Comparison of ENCODE assay signal across 34 mouse cellular contexts in genomic region chr4:44668172-44668571, GRCm38 (mm10). TPM values are rescaled to one million over a fixed set of nuclear protein-coding genes. Genes with fewer than 3 reads are reported as not detected.
A peak's percentile ranks its signal among the peaks of the same experiment; 100 is the strongest.
DNase-seq lines count a peak whose midpoint lies in the region; ATAC-seq and TF ChIP-seq lines count a peak whose summit lies in the region.
"Had no signal": no experiment of that assay in that cellular context is flagged by ENCODE, and none has a peak within 500 bp of the region (broad histone marks: within the 10 kb centered on the region; RNA-seq: fewer than 3 reads in every experiment).

No protein-coding gene starts in this region.

- H3K4me3 ChIP-seq in midbrain, postnatal 0 days (ENCODE audit: low read depth, low read length): no peak overlapping the region
- H3K4me3 ChIP-seq in midbrain, embryonic 11.5 days (ENCODE audit: low read depth, low read length): no peak overlapping the region
- H3K4me3 ChIP-seq in CH12.LX (replicated peaks in 1 of 3; ENCODE audit: low read depth in 2 of 3, low read length in 2 of 3, poor library complexity in 1 of 3): peak overlapping the region in 1 of 3 experiments; percentile 32
- H3K4me3 ChIP-seq in small intestine, adult 2 months (ENCODE audit: low read depth, low read length): no peak overlapping the region
- H3K4me3 ChIP-seq in intestine, embryonic 16.5 days (ENCODE audit: low read length): no peak overlapping the region
- H3K4me3 ChIP-seq: embryonic facial prominence, embryonic 10.5 days; embryonic facial prominence, embryonic 15.5 days; forebrain, embryonic 12.5 days; heart, adult 2 months; heart, embryonic 12.5 days; hindbrain, embryonic 15.5 days; limb, embryonic 10.5 days; limb, embryonic 15.5 days; megakaryocyte, embryonic 14.5 days; midbrain, embryonic 13.5 days had no signal

- dilution Hi-C loops in CH12.LX (cut with MboI; ENCODE audit: extremely low pct_ligation_motif_present, extremely low pct_unique_long_range_greater_than_20kb, low sequenced_read_pairs): no loop called here

- TF ChIP-seq CTCF in midbrain, postnatal 0 days (IDR thresholded peaks at IDR 0.05): peak; percentile 37
- peak; percentile 30 to 65; a peak in 3 of 4 replicates for TF ChIP-seq CTCF in CH12.LX (conservative IDR thresholded peaks at IDR 0.05 in 1 of 2, IDR thresholded peaks at IDR 0.05 in 1 of 2; ENCODE audit: low read depth in 2 of 2, low read length in 2 of 2)
- peak; percentile 5; the same call in 1 of the 2 replicates for TF ChIP-seq CTCF in small intestine, adult 2 months (IDR thresholded peaks at IDR 0.05; ENCODE audit: extremely low read depth, insufficient read length, insufficient replicate concordance, low read depth, low read length)

- no peak for ATAC-seq in midbrain, postnatal 0 days (ENCODE audit: low FRiP score)
- ATAC-seq in midbrain, embryonic 11.5 days (ENCODE audit: low FRiP score): no peak
- ATAC-seq in intestine, embryonic 16.5 days: no peak
- ATAC-seq: midbrain, embryonic 13.5 days had no signal

- no peak for TF ChIP-seq POLR2A in CH12.LX (IDR thresholded peaks at IDR 0.05; ENCODE audit: low read depth, low read length)
- no peak for TF ChIP-seq POLR2A in small intestine, adult 2 months (IDR thresholded peaks at IDR 0.05; ENCODE audit: low read depth, low read length)

- 65% methylated on average over 3 of the region's 3 CpGs for WGBS in midbrain, postnatal 0 days
- 60% methylated on average over 3 of the region's 3 CpGs for WGBS in midbrain, embryonic 11.5 days
- WGBS in small intestine, adult 2 months: 59% methylated on average over 3 of the region's 3 CpGs
- 63% methylated on average over 3 of the region's 3 CpGs for WGBS in intestine, embryonic 16.5 days

- no peak overlapping the region for H3K4me2 ChIP-seq in midbrain, postnatal 0 days (ENCODE audit: low read depth, low read length, poor library complexity, severe bottlenecking)
- H3K4me2 ChIP-seq in midbrain, embryonic 11.5 days: no peak overlapping the region
- H3K4me2 ChIP-seq in CH12.LX (ENCODE audit: insufficient read depth, low read depth, poor library complexity, severe bottlenecking): peak overlapping the region; percentile 30
- H3K4me2 ChIP-seq in intestine, embryonic 16.5 days (ENCODE audit: low read depth, low read length): no peak overlapping the region
- H3K4me2 ChIP-seq: embryonic facial prominence, embryonic 15.5 days; forebrain, embryonic 12.5 days; heart, embryonic 12.5 days; hindbrain, embryonic 15.5 days; limb, embryonic 15.5 days; midbrain, embryonic 13.5 days had no signal

- no peaks in the 10 kb centered on the region; the same call in 1 of the 2 replicates for H3K79me2 ChIP-seq in CH12.LX (replicated peaks; ENCODE audit: control insufficient read depth, extremely low read depth, insufficient read depth, poor library complexity, severe bottlenecking)

- peaks cover 5% of the 10 kb centered on the region; the same call in 1 of the 2 replicates for H3K4me1 ChIP-seq in midbrain, postnatal 0 days (ENCODE audit: insufficient read depth, low read length)
- H3K4me1 ChIP-seq in midbrain, embryonic 11.5 days (ENCODE audit: control insufficient read depth, insufficient read depth, low read length): peaks cover 9% of the 10 kb centered on the region; the same call in 1 of the 2 replicates
- H3K4me1 ChIP-seq in CH12.LX (ENCODE audit: control insufficient read depth in 1 of 2, insufficient read depth in 2 of 2): peaks cover 41 to 81% of the 10 kb centered on the region in 2 experiments
- H3K4me1 ChIP-seq in small intestine, adult 2 months (ENCODE audit: control insufficient read depth, insufficient read depth, insufficient read length, low read length): no peaks in the 10 kb centered on the region
- H3K4me1 ChIP-seq in intestine, embryonic 16.5 days (ENCODE audit: control insufficient read depth, insufficient read depth, low read length): peaks cover 8% of the 10 kb centered on the region

- H3K9ac ChIP-seq in midbrain, postnatal 0 days (replicated peaks; ENCODE audit: low read length, poor library complexity, severe bottlenecking): no peak overlapping the region
- H3K9ac ChIP-seq in midbrain, embryonic 11.5 days (ENCODE audit: low read length): no peak overlapping the region
- peak overlapping the region; percentile 25; the same call in 1 of the 2 replicates for H3K9ac ChIP-seq in CH12.LX (ENCODE audit: insufficient read depth, low read depth)
- no peak overlapping the region for H3K9ac ChIP-seq in intestine, embryonic 16.5 days (ENCODE audit: low read depth, low read length)
- H3K9ac ChIP-seq: embryonic facial prominence, embryonic 15.5 days; forebrain, embryonic 12.5 days; heart, embryonic 12.5 days; hindbrain, embryonic 15.5 days; limb, embryonic 15.5 days; liver, embryonic 14.5 days; midbrain, embryonic 13.5 days had no signal

- no peak overlapping the region for H3K27ac ChIP-seq in midbrain, postnatal 0 days (ENCODE audit: low read depth, low read length)
- H3K27ac ChIP-seq in midbrain, embryonic 11.5 days (ENCODE audit: low read depth, low read length): no peak overlapping the region
- H3K27ac ChIP-seq in CH12.LX (ENCODE audit: insufficient read depth, low read depth): peak overlapping the region; percentile 99
- H3K27ac ChIP-seq in small intestine, adult 2 months (ENCODE audit: insufficient read depth, low read depth, low read length): no peak overlapping the region
- no peak overlapping the region for H3K27ac ChIP-seq in intestine, embryonic 16.5 days (ENCODE audit: low read length)
- H3K27ac ChIP-seq: embryonic facial prominence, embryonic 10.5 days; embryonic facial prominence, embryonic 15.5 days; forebrain, embryonic 12.5 days; heart, adult 2 months; hindbrain, embryonic 15.5 days; limb, embryonic 10.5 days; limb, embryonic 15.5 days; liver, embryonic 14.5 days; midbrain, embryonic 13.5 days had no signal

- H3K27me3 ChIP-seq in midbrain, postnatal 0 days (ENCODE audit: insufficient read depth, low read length): peaks cover 6% of the 10 kb centered on the region; the same call in 1 of the 2 replicates
- H3K27me3 ChIP-seq in midbrain, embryonic 11.5 days (ENCODE audit: control insufficient read depth, insufficient read depth, low read length): peaks cover 28% of the 10 kb centered on the region
- H3K27me3 ChIP-seq in CH12.LX (replicated peaks): no peaks in the 10 kb centered on the region
- peaks cover 20% of the 10 kb centered on the region for H3K27me3 ChIP-seq in small intestine, adult 2 months (ENCODE audit: control insufficient read depth, insufficient read depth, low read length)
- peaks cover 18% of the 10 kb centered on the region; the same call in 1 of the 2 replicates for H3K27me3 ChIP-seq in intestine, embryonic 16.5 days (replicated peaks; ENCODE audit: control insufficient read depth, insufficient read depth, low read length)

- 0 out of 2 replicates have a peak, but pooled peaks cover 3% of the 10 kb centered on the region for H3K9me3 ChIP-seq in midbrain, postnatal 0 days (ENCODE audit: low read length)
- H3K9me3 ChIP-seq in midbrain, embryonic 11.5 days (ENCODE audit: control insufficient read depth, low read length): no peaks in the 10 kb centered on the region; the same call in 1 of the 2 replicates
- H3K9me3 ChIP-seq in CH12.LX (replicated peaks; ENCODE audit: low read length): peaks cover 13% of the 10 kb centered on the region
- no peaks in the 10 kb centered on the region for H3K9me3 ChIP-seq in intestine, embryonic 16.5 days (ENCODE audit: control insufficient read depth, low read length)
- H3K9me3 ChIP-seq: embryonic facial prominence, embryonic 15.5 days; forebrain, embryonic 12.5 days; hindbrain, embryonic 15.5 days; limb, embryonic 10.5 days; limb, embryonic 15.5 days had no signal

- no peak for DNase-seq in midbrain, postnatal 0 days (ENCODE audit: low spot score)
- DNase-seq in midbrain, embryonic 11.5 days (ENCODE audit: low spot score, missing footprints): no peak
- DNase-seq in CH12.LX (ENCODE audit: extremely low read depth) (peak; percentile 68), ES-CJ7 (ENCODE audit: low read depth, low spot score) (peak; percentile 36)
- no peak for DNase-seq in frontal cortex, postnatal 36 days (ENCODE audit: low spot score in 2 of 2)
- no peak for DNase-seq in adrenal gland, postnatal 36 days
- DNase-seq: adrenal gland, postnatal 10 days; cerebellum, adult 8-10 months; cerebellum, postnatal 25 days; heart, adult 2 months; kidney, adult 2 months; kidney, postnatal 4 days; lung, postnatal 36 days; retina, postnatal 1 day; right cerebral cortex, postnatal 14 days; thymus, postnatal 14 days had no signal

- peak; percentile 64 for TF ChIP-seq RAD21 in CH12.LX (IDR thresholded peaks at IDR 0.05; ENCODE audit: low read depth, low read length)

- TF ChIP-seq EP300 in CH12.LX (IDR thresholded peaks at IDR 0.05; ENCODE audit: low read length): peak; percentile 18; the same call in 1 of the 2 replicates

- in situ Hi-C loops in CH12.LX (cut with MboI; ENCODE audit: low pct_ligation_motif_present, low pct_unique_long_range_greater_than_20kb, low sequenced_read_pairs): loop anchor here (5.0 kb wide), 1 partner anchor 96 kb away; no protein-coding TSS in a partner anchor

- no peaks in the 10 kb centered on the region for H3K36me3 ChIP-seq in midbrain, postnatal 0 days (ENCODE audit: insufficient read depth, low read length)
- H3K36me3 ChIP-seq in midbrain, embryonic 11.5 days (ENCODE audit: control insufficient read depth, insufficient read depth, low read length): no peaks in the 10 kb centered on the region; the same call in 1 of the 2 replicates
- peaks cover 24 to 66% of the 10 kb centered on the region in 2 experiments for H3K36me3 ChIP-seq in CH12.LX (replicated peaks in 1 of 2; ENCODE audit: control insufficient read depth in 1 of 2, insufficient read depth in 1 of 2, low read length in 1 of 2)
- no peaks in the 10 kb centered on the region for H3K36me3 ChIP-seq in small intestine, adult 2 months (ENCODE audit: control insufficient read depth, insufficient read depth, low read length)
- no peaks in the 10 kb centered on the region for H3K36me3 ChIP-seq in intestine, embryonic 16.5 days (ENCODE audit: control insufficient read depth, insufficient read depth, low read length)
- H3K36me3 ChIP-seq: embryonic facial prominence, embryonic 10.5 days; embryonic facial prominence, embryonic 15.5 days; forebrain, embryonic 12.5 days; heart, embryonic 12.5 days; hindbrain, embryonic 15.5 days; limb, embryonic 10.5 days; limb, embryonic 15.5 days; midbrain, embryonic 13.5 days had no signal

TF ChIP-seq in CH12.LX, 34 proteins besides CTCF, POLR2A, EP300 and RAD21 (continues in another document):
- peak; percentile 53 for TF ChIP-seq SMC3 (IDR thresholded peaks at IDR 0.05; ENCODE audit: low read depth, low read length)

RNA-seq across cellular contexts. Expression of gene Pax5, which starts 42.1 kb away (rescaled TPM):
- total RNA-seq in midbrain, postnatal 0 days (2014; rRNA removed): 46.0 and 61.3 TPM in 2 replicates
- 3.0 and 3.4 TPM in 2 replicates for polyA plus RNA-seq in midbrain, postnatal 0 days (2015; fragmentation: Nextera tagmentation; extraction: Ambion mirVana)
- 4.1 and 4.8 TPM in 2 replicates for polyA plus RNA-seq in midbrain, embryonic 11.5 days (2014; fragmentation: Nextera tagmentation; extraction: Ambion mirVana)
- total RNA-seq in CH12.LX (2012; rRNA removed) (19.3 and 21.8 TPM in 2 replicates), CH12.LX (2014; rRNA removed) (12.7 and 13.5 TPM in 2 replicates)
- 47.4 and 57.4 TPM in 2 replicates for polyA plus RNA-seq in CH12.LX (2012; ENCODE audit: insufficient read length, low read depth)
- 1.2 and 6.3 TPM in 2 replicates for polyA plus RNA-seq in small intestine, adult 2 months (2012; rRNA removed)
- total RNA-seq in adrenal gland, postnatal 36 days (2021): under 1 TPM; 0.63 to 0.66 TPM
- polyA plus RNA-seq in intestine, embryonic 16.5 days (2015; fragmentation: Nextera tagmentation; extraction: Ambion mirVana): 0.02 TPM in 1 of 2 replicates, not detected in the other
- total RNA-seq: gastrocnemius, adult 8-10 months; hematopoietic stem cell, adult 5-6 weeks had no signal
- polyA plus RNA-seq: heart, embryonic 12.5 days; heart, postnatal 0 days; intestine, embryonic 14.5 days; kidney, embryonic 16.5 days; lung, embryonic 16.5 days had no signal

Comparison
In these comparisons a context has a peak if more than half of its experiments do, and no peak if none do; other contexts are left out.
1. DNase-seq: peak in CH12.LX (single experiment) and ES-CJ7 (single experiment); none in midbrain, postnatal 0 days (single experiment), midbrain, embryonic 11.5 days (single experiment), frontal cortex, postnatal 36 days (0 of 2) and adrenal gland, postnatal 36 days (0 of 2).
2. Peak in every context shown above with its lines, with median percentiles within 50 percentile points of each other: CTCF ChIP-seq.